Mouse (Mus musculus) hindbrain, embryonic 10.5 days (tissue): ENCODE results near the gene Krtap15. TPM values are rescaled to one million over a fixed set of nuclear protein-coding genes. Genes with fewer than 3 reads are reported as not detected.
A peak's percentile ranks its signal among the peaks of the same experiment; 100 is the strongest.

Experiments used
- DNase-seq: peaks from one replicate; pipeline ENCODE4 v3.0.0-alpha.2; 2017; ENCODE audit warnings: low spot score
- H3K27ac ChIP-seq: fragments of 300-500 bp; sonication (generic); 2 replicates; pipeline ENCODE4 v1.5.1; 2016; ENCODE audit warnings: mild to moderate bottlenecking, moderate library complexity
- H3K27me3 ChIP-seq: fragments of 300-500 bp; sonication (generic); 2 replicates; pipeline ENCODE4 v1.6.1; 2016; ENCODE audit warnings: mild to moderate bottlenecking; ENCODE audit not compliant: poor library complexity, insufficient read depth, severe bottlenecking
- H3K36me3 ChIP-seq: fragments of 300-500 bp; sonication (generic); 2 replicates; pipeline ENCODE4 v1.6.1; 2016; ENCODE audit warnings: mild to moderate bottlenecking, moderate library complexity
- H3K4me1 ChIP-seq: fragments of 300-500 bp; sonication (generic); replicated peaks from 2 replicates; pipeline ENCODE4 v1.6.1; 2016; ENCODE audit warnings: mild to moderate bottlenecking
- H3K4me3 ChIP-seq: fragments of 300-500 bp; sonication (generic); 2 replicates; pipeline ENCODE4 v1.5.1; 2016; ENCODE audit warnings: mild to moderate bottlenecking, moderate library complexity
- H3K9me3 ChIP-seq: fragments of 300-500 bp; sonication (generic); 2 replicates; pipeline ENCODE4 v1.6.1; 2016; ENCODE audit warnings: mild to moderate bottlenecking, moderate library complexity
- WGBS: fragments of 180-500 bp; shearing (Covaris S2); methylation state at CpG from one replicate; pipeline ENCODE4 v1.1.7; 2016; 5-methylcytosine and 5-hydroxymethylcytosine counted together
- polyA plus RNA-seq: library from polyadenylated mRNA; unstranded; fragments of >200 nt; fragmentation: Nextera tagmentation; extraction: Ambion mirVana; gene quantifications from 2 replicates; pipeline ENCODE4 v1.2.1, GENCODE M21; 2016

The Krtap15 gene
- not detected in 2 replicates for polyA plus RNA-seq

GRCm38 (mm10) chr16:88820066-88820465 is at the start of gene Krtap15:
Gene Krtap15 (plus strand): TSS chr16:88820215.
- H3K36me3 ChIP-seq: no peaks in the 10 kb centered on the region
- H3K9me3 ChIP-seq: no peaks in the 10 kb centered on the region
- H3K27ac ChIP-seq: no peak within 1 kb of the TSS
- DNase-seq: no peak
- H3K27me3 ChIP-seq: no peaks in the 10 kb centered on the region
- no peaks in the 10 kb centered on the region for H3K4me1 ChIP-seq
- 86% methylated on average over 3 of the region's 3 CpGs for WGBS
- H3K4me3 ChIP-seq: no peak within 1 kb of the TSS

- Histone ChIP-seq H3K27ac (no peak within 1 kb of the TSS), H3K27me3 (no peaks in the 10 kb centered on the region), H3K36me3 (no peaks in the 10 kb centered on the region), H3K4me3 (no peak within 1 kb of the TSS), H3K4me1 (no peaks in the 10 kb centered on the region), H3K9me3 (no peaks in the 10 kb centered on the region)
- 88% methylated on average over 2 of the region's 2 CpGs for WGBS
- DNase-seq: no peak
These were observed 45.9 kb upstream of the Krtap15 start, which contains the start of gene 2310057N15Rik for GRCm38 (mm10) chr16:88774106-88774505. Gene 2310057N15Rik (minus strand): TSS chr16:88774206.

GRCm38 (mm10) chr16:88777596-88777995 is 42.4 kb upstream of the Krtap15 start, which contains the start of gene Gm5965:
Gene Gm5965 (plus strand): TSS chr16:88777896.
- H3K4me3 ChIP-seq: no peak within 1 kb of the TSS
- no peaks in the 10 kb centered on the region for H3K27me3 ChIP-seq
- H3K4me1 ChIP-seq: no peaks in the 10 kb centered on the region
- H3K27ac ChIP-seq: no peak within 1 kb of the TSS
- WGBS: 87% methylated on average over 6 of the region's 6 CpGs
- no peaks in the 10 kb centered on the region for H3K9me3 ChIP-seq
- DNase-seq: no peak
- no peaks in the 10 kb centered on the region for H3K36me3 ChIP-seq

- WGBS: 85% methylated on average over 2 of the region's 2 CpGs
- H3K4me3 ChIP-seq: no peak overlapping the region
- H3K9me3 ChIP-seq: no peaks in the 10 kb centered on the region
- no peak overlapping the region for H3K27ac ChIP-seq
- DNase-seq: no peak
- H3K27me3 ChIP-seq: no peaks in the 10 kb centered on the region
- H3K36me3 ChIP-seq: no peaks in the 10 kb centered on the region
- no peaks in the 10 kb centered on the region for H3K4me1 ChIP-seq
These were observed 33.2 kb upstream of the Krtap15 start for GRCm38 (mm10) chr16:88786786-88787185.

GRCm38 (mm10) chr16:88811827-88812226 is 8.2 kb upstream of the Krtap15 start, which contains the start of gene Gm20741:
Gene Gm20741 (minus strand): TSS chr16:88812220.
- Histone ChIP-seq H3K4me1 (no peaks in the 10 kb centered on the region), H3K27ac (no peak within 1 kb of the TSS), H3K27me3 (no peaks in the 10 kb centered on the region), H3K36me3 (no peaks in the 10 kb centered on the region), H3K4me3 (no peak within 1 kb of the TSS), H3K9me3 (no peaks in the 10 kb centered on the region)
- no peak for DNase-seq
- 87% methylated on average over 2 of the region's 2 CpGs for WGBS

GRCm38 (mm10) chr16:88823736-88824135 is 3.7 kb downstream of the Krtap15 start:
- H3K9me3 ChIP-seq: no peaks in the 10 kb centered on the region
- DNase-seq: no peak
- 79% methylated on average over 3 of the region's 3 CpGs for WGBS
- H3K27me3 ChIP-seq: no peaks in the 10 kb centered on the region
- H3K4me1 ChIP-seq: no peaks in the 10 kb centered on the region
- no peak overlapping the region for H3K27ac ChIP-seq
- no peaks in the 10 kb centered on the region for H3K36me3 ChIP-seq
- no peak overlapping the region for H3K4me3 ChIP-seq

- 87% methylated on average over 9 of the region's 9 CpGs for WGBS
- DNase-seq: no peak
- H3K36me3 ChIP-seq: no peaks in the 10 kb centered on the region
- H3K27me3 ChIP-seq: no peaks in the 10 kb centered on the region
- no peak within 1 kb of the TSS for H3K4me3 ChIP-seq
- H3K4me1 ChIP-seq: no peaks in the 10 kb centered on the region
- no peaks in the 10 kb centered on the region for H3K9me3 ChIP-seq
- H3K27ac ChIP-seq: no peak within 1 kb of the TSS
These were observed 6.2 kb downstream of the Krtap15 start, which contains the start of gene Krtap14 for GRCm38 (mm10) chr16:88826095-88826652. Gene Krtap14 (minus strand): TSS chr16:88826145.

GRCm38 (mm10) chr16:88826978-88827377 is 7.0 kb downstream of the Krtap15 start:
- no peak for DNase-seq
- Histone ChIP-seq H3K4me3 (no peak overlapping the region), H3K4me1 (no peaks in the 10 kb centered on the region), H3K27ac (no peak overlapping the region), H3K27me3 (no peaks in the 10 kb centered on the region), H3K9me3 (no peaks in the 10 kb centered on the region), H3K36me3 (no peaks in the 10 kb centered on the region)
- WGBS: 85% methylated on average over 3 of the region's 3 CpGs

- WGBS: 96% methylated on average over 1 of the region's 1 CpGs
- H3K27ac ChIP-seq: no peak overlapping the region
- no peaks in the 10 kb centered on the region for H3K36me3 ChIP-seq
These were observed 27.3 kb downstream of the Krtap15 start for GRCm38 (mm10) chr16:88847363-88847762.

GRCm38 (mm10) chr16:88848558-88848957 is 28.5 kb downstream of the Krtap15 start:
- Histone ChIP-seq H3K4me3 (no peak overlapping the region), H3K4me1 (no peaks in the 10 kb centered on the region), H3K36me3 (no peaks in the 10 kb centered on the region), H3K9me3 (no peaks in the 10 kb centered on the region), H3K27ac (no peak overlapping the region), H3K27me3 (no peaks in the 10 kb centered on the region)
- DNase-seq: no peak
- 86% methylated on average over 4 of the region's 4 CpGs for WGBS

More at GRCm38 (mm10) chr16:88847363-88847762, 27.3 kb downstream of the Krtap15 start:
- no peaks in the 10 kb centered on the region for H3K4me1 ChIP-seq
- no peaks in the 10 kb centered on the region for H3K9me3 ChIP-seq
- H3K4me3 ChIP-seq: no peak overlapping the region
- no peak for DNase-seq
- no peaks in the 10 kb centered on the region for H3K27me3 ChIP-seq

GRCm38 (mm10) chr16:88851450-88851849 is 31.4 kb downstream of the Krtap15 start:
- H3K4me1 ChIP-seq: no peaks in the 10 kb centered on the region
- no peaks in the 10 kb centered on the region for H3K9me3 ChIP-seq
- no peak overlapping the region for H3K27ac ChIP-seq
- H3K4me3 ChIP-seq: no peak overlapping the region
- peak; percentile 33 for DNase-seq
- 13% methylated on average over 5 of the region's 5 CpGs for WGBS
- no peaks in the 10 kb centered on the region for H3K36me3 ChIP-seq
- H3K27me3 ChIP-seq: no peaks in the 10 kb centered on the region

- Histone ChIP-seq H3K27me3 (no peaks in the 10 kb centered on the region), H3K4me3 (no peak overlapping the region), H3K4me1 (no peaks in the 10 kb centered on the region), H3K36me3 (no peaks in the 10 kb centered on the region), H3K9me3 (no peaks in the 10 kb centered on the region), H3K27ac (no peak overlapping the region)
- no peak for DNase-seq
- WGBS: 87% methylated on average over 4 of the region's 4 CpGs
These were observed 44.9 kb downstream of the Krtap15 start for GRCm38 (mm10) chr16:88864887-88865407.

- H3K4me1 ChIP-seq: no peaks in the 10 kb centered on the region
- H3K4me3 ChIP-seq: no peak within 1 kb of the TSS
- no peaks in the 10 kb centered on the region for H3K27me3 ChIP-seq
- H3K9me3 ChIP-seq: no peaks in the 10 kb centered on the region
- no peak within 1 kb of the TSS for H3K27ac ChIP-seq
- DNase-seq: no peak
- no peaks in the 10 kb centered on the region for H3K36me3 ChIP-seq
- 94% methylated on average over 6 of the region's 6 CpGs for WGBS
These were observed 49.3 kb downstream of the Krtap15 start, which contains the start of gene Krtap19-1 for GRCm38 (mm10) chr16:88869311-88869710. Gene Krtap19-1 (minus strand): TSS chr16:88869411.
